Mouse (Mus musculus) bone marrow, adult 2 months (tissue): ENCODE results near the gene LTO1.

Experiments
- CTCF ChIP-seq: fragments of 200-500 bp; IDR thresholded peaks from 2 replicates; pipeline ENCODE4 v1.5.1; 2011; ENCODE audit warnings: low read length, control low read depth; ENCODE audit not compliant: control insufficient read depth, insufficient read depth
- POLR2A ChIP-seq: fragments of 200-500 bp; IDR thresholded peaks from 2 replicates; pipeline ENCODE4 v1.6.1; 2011; ENCODE audit warnings: low read depth, mild to moderate bottlenecking, control low read depth, low read length, borderline replicate concordance; ENCODE audit not compliant: control insufficient read depth

- TF ChIP-seq CTCF (no peak), POLR2A (no peak)
Observed at GRCm38 (mm10) chr7:144940003-144940571, 25.2 kb downstream of the LTO1 start.
